Mouse (Mus musculus): ENCODE data around the gene Rbms1. TPM values are rescaled to one million over a fixed set of nuclear protein-coding genes. Genes with fewer than 3 reads are reported as not detected.

The Rbms1 gene
- total RNA-seq (2021): 10 to 100 TPM; 36.7 to 51.8 TPM

DNA sequence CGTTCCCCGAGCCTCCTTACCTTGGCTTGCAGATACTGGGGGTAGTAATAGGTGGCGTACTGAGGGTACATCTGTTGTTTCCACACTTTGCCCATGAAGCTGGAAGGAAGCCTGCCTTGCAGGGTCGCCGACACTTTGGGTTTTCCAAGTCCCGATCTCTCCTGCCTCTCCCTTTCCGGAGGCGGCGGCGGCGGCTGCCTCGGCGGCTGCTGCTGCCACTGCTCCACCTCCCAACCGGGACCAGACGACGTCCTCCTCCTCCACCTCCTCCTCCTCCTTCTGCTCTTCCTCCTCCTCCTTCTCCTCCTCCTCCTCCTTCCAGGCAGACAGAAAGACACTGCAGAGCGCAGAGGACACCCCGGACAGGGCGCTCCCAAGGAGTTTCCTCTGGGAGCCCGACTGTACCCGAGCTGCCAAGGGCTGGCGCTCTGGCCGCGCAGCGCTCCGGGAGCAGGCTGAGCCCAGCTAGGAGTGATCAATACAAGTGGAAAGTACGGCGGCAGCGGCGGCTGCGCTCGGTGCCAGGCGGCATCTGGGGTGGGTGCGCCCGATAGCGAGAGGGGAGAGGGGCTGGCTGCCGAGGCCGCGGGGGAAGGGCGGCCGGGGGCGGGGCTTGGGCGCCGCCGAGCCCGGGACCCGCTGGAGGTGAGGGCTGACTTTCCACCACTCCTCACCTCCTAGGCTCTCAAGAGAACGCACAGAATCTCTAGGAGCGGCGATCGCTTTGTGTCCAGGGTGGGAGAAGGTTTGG is at the start of gene Rbms1:
Gene Rbms1 (minus strand): TSS at position 522 of the 751 bp plus-strand sequence.
- intact Hi-C loops (cut with DNase I): loop anchor here (10.0 kb wide), 1 partner anchor 442 kb away; no protein-coding TSS in a partner anchor
- peak; percentile 79 for DNase-seq

DNA sequence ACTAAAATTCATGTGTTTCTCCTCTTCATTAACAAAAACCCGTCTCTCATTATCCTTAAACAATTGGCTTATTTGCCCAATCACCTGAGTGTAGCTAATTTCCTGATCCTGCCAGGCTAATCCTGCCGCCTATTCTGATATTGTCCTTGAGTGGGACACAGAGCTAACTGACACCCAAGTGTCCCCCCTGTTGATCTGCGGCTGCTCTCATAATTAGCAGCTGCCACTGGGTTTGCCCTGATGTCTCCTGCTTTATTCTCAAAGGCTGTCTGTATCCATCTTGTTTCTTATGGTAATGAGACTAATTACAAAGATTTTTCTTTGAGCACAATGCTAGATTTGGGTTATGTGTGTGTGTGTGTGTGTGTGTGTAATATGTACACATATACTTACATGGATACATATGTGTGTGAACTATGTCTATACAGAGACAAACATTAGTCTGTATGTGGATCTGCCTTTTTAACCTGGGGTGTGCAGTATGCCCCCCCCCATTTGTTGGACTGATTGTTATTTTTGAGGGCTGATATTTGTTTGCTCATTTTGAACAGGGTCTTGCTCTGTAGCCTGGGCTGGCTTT is 49.3 kb upstream of the Rbms1 start:
- peak; percentile 61 for DNase-seq
- intact Hi-C loops (cut with DNase I): no loop called here

DNA sequence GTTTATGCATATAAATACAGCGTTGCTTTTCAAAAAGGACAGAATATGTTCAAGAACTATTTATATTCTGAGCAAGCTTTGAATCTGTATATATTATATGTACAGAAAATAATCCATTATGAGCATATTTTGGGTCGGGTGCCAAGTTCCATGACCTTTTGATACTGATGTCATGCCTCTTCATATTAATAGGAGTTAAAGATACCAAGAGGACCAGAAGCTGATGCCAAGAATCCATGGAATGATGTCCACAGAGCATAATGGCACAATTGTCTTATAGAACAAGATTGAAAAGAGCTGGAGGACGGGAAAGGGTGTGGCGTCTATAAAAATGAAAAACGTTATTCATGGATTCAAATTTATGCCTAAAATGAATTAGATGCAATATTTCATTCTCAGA is 23.3 kb upstream of the Rbms1 start:
- no peak for DNase-seq
- intact Hi-C loops (cut with DNase I): no loop called here

DNA sequence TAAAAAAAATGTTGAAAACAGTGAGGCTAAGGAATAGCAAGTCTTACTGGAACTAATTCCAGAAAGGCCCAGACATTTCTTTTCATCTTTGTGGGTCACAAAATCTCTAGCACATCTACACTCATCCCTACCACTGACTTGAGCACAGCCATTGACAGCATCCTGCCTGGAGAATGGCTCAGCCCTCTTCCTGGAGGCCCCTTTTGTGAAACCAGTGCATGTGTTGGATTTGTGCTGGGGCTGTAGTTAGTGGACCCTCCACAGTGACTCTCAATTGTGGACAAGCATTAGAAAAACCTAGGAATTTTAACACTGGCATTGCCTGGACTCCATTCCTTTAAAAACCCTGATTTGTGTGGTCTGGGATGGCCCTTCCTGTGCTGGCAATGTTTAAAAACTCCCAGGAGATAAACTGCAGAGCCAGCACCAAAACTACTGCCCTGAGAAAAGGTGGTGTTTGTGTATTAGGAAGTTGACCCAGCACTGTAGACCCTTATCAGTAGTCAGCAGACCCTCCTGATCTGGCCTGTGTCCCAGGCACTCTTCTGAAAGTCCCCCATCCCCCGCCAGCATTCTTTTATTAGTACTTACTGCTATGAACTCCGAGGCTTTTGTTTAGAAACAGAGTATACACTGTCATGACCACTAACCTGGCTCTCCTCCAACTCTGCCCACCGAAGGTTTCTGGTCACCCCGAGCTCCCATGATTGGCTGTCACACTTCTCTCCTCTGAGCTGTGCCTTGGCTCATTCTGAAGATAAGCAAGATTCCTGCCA is 15.7 kb upstream of the Rbms1 start:
- DNase-seq: peak; percentile 17
- intact Hi-C loops (cut with DNase I): no loop called here

DNA sequence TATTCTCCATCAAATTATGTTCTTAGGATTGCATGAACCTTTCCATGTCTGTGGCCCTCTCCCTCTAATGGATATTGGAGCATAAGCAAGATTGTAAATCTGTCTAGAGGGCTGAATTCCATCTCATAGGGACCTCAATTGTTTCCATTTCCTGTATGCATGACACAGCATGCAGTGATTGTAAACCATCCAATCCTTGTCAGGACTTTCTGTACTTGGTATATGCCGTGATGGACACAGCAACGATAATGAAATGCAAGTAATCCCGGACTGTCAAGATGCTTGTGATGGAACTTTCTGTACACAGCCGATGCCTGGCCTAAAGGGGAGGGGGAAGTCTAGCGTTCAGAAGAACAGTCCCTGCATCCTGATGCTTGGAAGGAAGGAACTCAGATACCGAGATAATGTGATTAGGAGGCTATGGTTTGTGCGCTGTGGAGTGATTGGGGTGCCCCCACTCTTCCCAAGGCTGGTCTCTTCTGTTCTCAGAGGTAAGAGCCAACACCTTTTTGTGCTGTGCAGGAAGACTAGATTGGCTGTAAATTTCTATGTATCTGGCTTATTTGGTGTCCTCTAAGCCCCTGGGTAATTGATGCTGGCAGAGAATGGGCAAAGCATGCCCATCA is 9.3 kb upstream of the Rbms1 start:
- intact Hi-C loops (cut with DNase I): no loop called here

DNA sequence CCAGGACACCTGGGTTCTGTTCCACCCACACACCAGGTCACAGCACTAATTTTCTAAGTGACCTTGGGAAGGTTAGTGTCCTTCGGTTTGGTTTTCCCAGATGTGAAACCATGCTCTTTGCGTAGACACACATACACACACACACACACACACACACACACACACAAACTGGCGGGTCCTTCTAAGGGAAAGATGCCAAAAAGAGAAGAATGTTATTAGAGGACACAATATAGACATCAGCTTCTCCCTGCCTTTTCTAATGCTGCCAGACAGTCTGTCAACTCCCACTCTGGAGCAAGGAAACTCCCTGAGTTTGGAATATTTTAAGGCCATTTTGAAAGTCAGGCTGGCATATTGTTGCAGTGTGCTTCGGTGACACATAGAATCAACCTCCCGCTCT is 624 bp upstream of the Rbms1 start:
- intact Hi-C loops (cut with DNase I): loop anchor here (10.0 kb wide), 1 partner anchor 441 kb away; no protein-coding TSS in a partner anchor
- peak; percentile 3 for DNase-seq

More for the DNA sequence above, 9.3 kb upstream of the Rbms1 start:
- no peak for DNase-seq

DNA sequence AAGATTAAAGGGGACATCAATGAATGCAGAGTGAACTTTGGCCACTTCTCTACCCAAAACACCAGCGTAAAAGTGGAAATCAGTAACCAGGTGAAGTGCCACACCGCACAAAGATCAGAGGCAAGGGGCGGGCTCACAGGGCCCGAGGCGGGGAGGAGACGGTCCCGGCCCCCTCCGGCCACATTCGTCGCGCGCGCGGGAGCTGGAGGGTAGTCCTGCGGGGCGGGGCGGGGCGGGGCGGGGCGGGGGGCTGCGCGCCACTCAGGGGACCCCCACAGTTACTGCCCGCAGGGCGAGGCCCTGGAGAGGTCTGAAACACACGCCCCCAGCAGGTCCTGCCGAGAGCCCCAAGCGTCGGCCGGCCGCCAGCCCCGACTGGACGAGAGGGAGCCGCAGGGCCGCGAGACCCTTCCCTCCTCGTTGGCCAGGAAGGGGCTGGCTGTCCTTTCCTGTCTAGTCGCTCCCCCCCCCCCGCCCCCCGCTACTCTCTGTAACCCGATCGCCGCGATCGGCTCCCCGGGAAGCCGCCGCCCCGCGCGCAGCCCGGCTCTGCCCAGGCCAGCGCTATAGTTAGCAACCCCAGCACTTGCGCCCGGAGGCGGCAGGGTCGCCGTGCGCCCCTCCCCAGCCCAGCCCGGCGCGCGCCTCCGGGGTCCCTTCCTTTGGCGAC is 856 bp downstream of the Rbms1 start:
- DNase-seq: peak; percentile 48
- intact Hi-C loops (cut with DNase I): loop anchor here (10.0 kb wide), 1 partner anchor 443 kb away; no protein-coding TSS in a partner anchor

DNA sequence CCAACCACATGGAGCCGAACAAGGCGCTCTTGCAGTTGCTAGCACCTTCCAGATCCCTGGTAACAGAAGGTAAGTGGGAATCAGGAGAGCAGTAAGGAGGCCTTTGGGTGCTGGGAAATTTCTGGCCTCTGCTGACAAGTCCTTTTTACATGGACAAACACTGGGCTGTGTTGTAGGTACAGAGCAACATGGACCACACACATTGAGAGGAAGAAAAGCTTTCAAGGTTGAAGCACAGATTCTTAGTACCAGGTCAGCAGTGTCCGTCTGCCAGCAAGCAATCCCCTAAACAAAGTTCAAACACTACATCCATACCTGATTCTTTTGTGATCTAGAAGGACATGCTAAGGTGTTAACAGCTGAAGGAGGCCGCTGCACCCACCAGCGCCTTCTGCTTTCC is 1.7 kb downstream of the Rbms1 start:
- DNase-seq: no peak
- intact Hi-C loops (cut with DNase I): loop anchor here (10.0 kb wide), 1 partner anchor 444 kb away; no protein-coding TSS in a partner anchor

DNA sequence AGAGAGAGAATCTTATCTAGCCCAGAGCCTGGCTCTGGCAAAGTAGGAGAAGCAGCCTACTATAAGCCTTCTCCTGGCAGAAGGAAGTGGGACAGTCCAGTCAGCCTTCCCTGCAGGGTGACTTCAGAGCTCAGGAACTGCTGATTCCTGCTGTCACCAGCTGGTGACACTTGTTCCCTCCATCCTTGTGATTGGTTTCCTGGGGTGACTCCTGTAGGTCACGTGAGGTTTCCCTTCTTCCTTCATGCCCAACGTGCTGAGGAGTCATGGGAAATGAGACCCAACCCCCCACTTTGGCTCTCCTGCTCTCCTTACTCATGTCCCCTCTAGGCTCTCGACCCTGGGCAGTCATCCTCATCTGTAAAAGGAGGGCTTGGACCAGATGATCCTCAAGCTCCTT is 14.8 kb downstream of the Rbms1 start:
- no peak for DNase-seq
- intact Hi-C loops (cut with DNase I): no loop called here

DNA sequence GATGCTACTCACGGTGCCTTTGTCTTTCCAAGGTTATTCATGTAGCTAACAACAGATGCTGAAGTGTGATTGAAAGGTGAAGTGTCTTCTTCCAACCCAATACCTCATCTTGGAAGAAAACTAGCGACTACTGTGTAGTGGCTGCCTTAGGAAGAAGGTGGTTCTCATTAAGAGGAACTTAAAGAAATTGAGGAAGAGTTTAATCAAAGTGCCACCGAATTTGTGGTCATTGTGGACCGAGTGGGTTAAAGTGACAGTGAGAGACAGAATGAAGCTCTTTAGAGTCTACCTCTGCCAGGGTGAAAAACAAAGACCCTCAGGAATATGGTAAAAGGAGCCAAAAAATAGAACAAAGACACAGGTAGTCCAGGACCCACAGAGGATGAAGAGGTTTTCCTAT is 15.2 kb downstream of the Rbms1 start:
- intact Hi-C loops (cut with DNase I): no loop called here

DNA sequence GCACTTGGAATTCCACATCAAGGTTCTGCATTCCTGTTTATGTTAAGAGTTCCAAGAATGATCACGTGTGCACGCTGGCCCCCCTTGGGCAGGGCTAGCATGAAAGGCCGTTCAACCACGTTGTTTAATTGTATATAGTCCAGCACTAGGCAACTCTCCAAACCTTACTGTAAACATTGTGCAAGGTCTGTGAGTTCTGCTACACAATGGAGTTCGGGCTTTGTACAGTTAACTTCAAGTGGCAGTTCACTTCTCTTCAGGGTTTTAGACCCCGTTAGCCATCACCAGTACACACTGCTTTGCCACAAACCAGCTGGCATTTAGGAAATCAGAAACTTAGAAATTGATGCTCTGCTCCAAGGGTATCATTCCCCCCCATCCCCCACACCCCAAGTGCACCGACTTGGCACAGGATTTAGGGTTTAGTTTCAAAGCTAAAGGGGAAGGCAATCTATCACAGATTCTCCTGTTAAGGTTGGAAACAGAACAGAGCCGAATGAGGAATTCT is 22.5 kb downstream of the Rbms1 start:
- intact Hi-C loops (cut with DNase I): no loop called here

More for the DNA sequence above, 15.2 kb downstream of the Rbms1 start:
- no peak for DNase-seq

DNA sequence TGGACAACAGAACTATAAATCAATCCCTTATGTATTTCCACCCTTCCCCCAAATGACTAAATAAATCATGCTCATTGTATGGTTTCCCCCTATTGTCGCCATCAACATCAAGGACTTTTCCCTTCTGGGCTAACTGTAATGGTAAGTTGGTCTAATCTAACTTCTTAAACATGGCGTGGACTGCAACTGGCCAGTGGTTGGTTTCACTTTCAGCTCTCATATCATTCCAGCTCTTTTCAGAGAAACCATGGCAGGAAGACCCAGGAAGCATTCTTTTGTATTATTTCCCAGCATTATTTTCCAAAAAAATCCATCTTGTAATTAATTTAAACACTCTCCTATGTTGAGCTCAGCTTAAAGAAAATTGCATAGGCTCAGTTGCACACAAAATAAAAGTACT is 23.0 kb downstream of the Rbms1 start:
- intact Hi-C loops (cut with DNase I): no loop called here
- DNase-seq: no peak

More for the DNA sequence above, 22.5 kb downstream of the Rbms1 start:
- DNase-seq: no peak

DNA sequence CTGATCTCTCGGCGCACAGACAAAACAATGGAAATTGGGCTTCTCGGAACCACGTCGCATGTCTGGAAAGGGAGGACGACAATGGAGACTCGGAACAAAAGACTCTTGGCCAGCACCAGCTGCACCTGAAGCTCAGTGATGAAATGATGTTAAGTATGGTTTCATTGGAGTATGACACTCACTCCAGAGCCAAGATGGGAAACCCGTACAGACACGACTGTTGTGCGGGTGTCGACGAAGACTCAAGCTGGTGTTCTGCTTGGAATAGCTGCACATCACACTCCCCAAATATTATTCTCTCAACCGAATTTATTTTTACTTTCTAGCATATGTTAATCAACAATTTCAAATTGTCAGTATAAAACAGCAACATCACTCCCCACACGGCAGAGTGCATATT is 26.1 kb downstream of the Rbms1 start:
- intact Hi-C loops (cut with DNase I): no loop called here
- no peak for DNase-seq

DNA sequence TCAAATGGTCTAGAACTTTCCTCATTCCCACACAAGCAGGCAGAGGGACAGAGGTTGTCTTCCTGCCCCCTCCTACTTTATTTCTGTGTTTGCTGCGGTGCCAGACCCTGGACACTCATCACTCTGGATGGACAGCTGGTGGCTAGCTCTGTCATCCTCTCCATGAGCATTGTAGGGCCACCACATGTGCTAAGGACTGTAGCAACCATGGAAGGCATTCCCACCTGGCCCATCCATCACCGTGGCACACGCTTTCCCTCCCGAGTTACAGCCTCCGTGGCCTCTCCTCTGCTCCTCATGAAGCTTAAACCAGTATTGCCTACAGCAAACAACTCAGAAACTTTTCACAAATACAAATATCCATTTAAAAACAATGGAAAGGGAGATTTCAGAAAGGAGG is 34.0 kb downstream of the Rbms1 start:
- intact Hi-C loops (cut with DNase I): no loop called here
- no peak for DNase-seq

DNA sequence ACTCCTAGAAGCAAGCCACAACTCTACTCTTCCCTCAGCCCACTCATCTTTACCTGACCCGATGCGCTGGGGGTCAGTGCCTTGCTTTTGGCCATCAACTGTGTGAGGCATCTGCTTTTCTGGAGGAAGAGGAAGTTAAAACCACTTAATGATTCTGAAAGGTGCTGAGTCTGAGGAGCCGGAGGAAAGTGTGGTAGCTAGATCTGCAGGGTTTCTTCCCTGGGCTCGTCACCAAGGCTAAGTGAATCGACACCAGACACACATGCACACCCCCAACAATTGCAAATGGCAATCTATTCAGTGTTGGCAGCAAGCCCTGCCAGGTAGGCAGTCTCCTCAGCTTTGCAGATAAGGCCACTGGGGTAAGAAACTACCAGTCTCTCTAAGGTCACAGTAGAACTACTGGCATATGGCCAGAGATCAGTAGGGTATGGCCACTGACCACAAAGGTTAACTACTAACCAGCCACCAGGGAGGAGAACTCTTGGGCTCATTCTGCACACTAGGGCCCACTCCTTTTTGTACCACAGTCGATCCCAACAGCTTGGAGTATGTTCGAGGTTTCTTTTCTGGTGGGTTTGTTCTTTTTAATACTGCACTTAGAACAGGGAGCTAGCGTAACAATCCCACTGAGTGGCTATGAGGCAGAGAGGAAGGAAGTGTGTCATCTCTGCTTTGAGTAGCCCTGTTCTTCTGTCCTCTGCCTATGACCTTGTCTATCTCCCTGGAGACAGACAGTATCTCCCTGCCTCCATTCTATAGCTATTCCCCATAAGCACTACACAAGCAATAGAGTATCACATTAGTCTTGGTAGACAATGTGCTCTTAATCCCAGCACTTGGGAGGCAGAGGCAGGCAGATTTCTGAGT is 34.9 kb downstream of the Rbms1 start:
- no peak for DNase-seq
- intact Hi-C loops (cut with DNase I): no loop called here

DNA sequence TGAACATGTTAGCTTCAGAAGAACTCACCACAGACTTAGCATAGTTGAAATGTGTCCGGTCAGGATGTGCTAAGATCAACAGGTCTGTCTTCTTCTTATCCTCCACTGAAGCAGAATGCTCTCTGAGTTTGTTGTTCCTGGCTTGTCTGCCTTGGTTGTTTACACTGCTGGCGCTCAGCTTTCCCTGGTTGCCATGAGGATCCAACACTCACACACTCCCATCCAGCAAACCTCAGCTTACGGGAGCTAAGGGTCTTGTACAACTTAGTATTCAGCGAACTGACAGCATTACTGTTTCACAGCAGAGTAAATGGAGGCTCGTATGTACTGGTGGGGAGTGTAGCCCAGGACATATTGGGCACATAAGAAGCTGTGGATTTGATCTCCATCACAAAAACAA is 37.9 kb downstream of the Rbms1 start:
- intact Hi-C loops (cut with DNase I): no loop called here
- DNase-seq: no peak

DNA sequence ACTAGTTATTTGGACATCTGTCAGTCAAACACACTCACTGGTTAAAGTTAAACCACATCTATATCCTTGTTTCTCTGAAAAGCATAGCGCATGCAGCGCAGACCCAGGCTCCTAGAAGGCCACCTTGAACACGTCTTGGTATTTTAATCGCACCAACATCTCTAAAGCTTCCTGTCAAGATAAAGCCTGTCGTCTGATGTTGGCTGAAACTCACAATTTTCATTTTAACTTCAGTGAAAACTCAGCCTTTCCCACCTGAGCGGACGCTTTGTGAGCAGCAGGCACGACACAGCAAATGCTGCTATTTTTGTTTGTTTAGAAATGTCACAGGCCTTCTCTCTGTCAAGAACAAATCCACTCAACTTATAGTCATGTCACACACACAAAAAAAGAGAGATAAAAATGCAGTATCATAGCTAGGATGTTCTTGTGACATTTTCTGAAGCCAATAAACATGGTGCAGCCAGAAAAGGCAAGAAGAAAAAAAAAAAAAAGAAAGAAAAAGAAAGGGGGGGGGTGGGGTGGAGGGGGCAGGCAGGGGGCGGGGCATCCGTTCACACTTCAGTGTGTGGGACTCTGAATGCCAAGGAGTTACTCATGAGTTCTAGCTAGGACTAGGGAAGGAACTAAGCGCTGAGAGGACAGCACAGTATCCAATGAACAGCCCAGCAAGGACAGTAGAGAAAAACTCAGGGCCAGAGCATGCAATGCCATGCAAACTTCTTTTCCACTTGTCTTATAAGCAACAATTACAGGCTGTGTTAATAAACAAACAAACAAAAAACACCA is 39.0 kb downstream of the Rbms1 start:
- no peak for DNase-seq
- intact Hi-C loops (cut with DNase I): no loop called here

DNA sequence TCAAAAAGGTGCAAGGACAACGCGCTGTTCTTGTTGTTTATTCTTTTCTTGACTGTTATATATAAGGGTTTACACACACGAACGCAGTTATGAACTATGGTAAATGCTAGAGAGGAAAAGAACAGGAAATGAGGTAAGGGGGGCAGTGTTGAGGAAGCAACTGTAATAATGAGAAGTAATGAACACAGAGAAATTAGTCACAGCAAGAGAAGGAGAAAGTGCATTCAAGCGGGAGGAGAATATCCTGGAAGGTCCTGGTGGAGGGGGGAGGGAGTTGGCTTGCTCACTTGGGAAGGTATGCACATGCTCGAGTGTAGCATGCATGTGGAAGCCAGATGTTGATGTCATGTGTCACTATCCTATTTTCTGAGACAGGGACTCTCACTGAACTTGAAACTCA is 39.9 kb downstream of the Rbms1 start:
- no peak for DNase-seq
- intact Hi-C loops (cut with DNase I): no loop called here

DNA sequence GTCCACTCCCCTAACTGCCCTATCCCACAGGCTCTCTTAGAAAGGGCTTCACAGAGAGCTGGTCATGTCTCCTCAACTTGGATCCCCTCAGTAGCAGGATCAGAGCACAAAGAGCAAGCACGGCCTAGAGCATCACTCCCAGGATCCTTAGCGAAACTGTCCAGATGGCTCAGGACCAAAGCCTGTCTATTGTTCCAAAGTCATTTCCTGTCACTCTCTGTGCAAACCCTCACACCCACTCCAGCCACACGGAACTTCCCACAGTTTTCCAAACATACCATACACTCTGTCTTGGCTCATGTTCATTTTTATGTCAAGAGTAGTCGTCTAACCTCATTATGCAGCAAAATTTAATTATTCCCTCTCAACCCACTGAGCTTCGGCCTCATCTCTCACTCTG is 40.6 kb downstream of the Rbms1 start:
- DNase-seq: no peak
- intact Hi-C loops (cut with DNase I): no loop called here

Data from left cerebral cortex, postnatal 4 days (tissue).